Mouse (Mus musculus) regulatory T cell (primary cell): ENCODE data around the gene Rpgrip1.
"Not testable (repeated sequence)": the region's sequence is repeated elsewhere in the genome, so short reads cannot be mapped to it uniquely, and the experiment has no call there.

Source experiments
- in situ Hi-C: fragments of 300-600 bp; cut with MboI, MseI; formaldehyde crosslinking; loops from one replicate; pipeline ENCODE4 v1.15.1; 2025; ENCODE audit warnings: high pct_unique_total_duplicates

The Rpgrip1 gene

GRCm38 (mm10) chr14:52110346-52110745 is at the start of gene Rpgrip1:
Gene Rpgrip1 (plus strand): TSS chr14:52110704.
- in situ Hi-C loops: no loop called here

- in situ Hi-C loops: no loop called here
These were observed 49.7 kb upstream of the Rpgrip1 start for GRCm38 (mm10) chr14:52060800-52061199.

GRCm38 (mm10) chr14:52061798-52062197 is 48.7 kb upstream of the Rpgrip1 start:
- in situ Hi-C loops: no loop called here

GRCm38 (mm10) chr14:52066135-52066534 is 44.4 kb upstream of the Rpgrip1 start:
- in situ Hi-C loops: no loop called here

GRCm38 (mm10) chr14:52071599-52072137 is 38.8 kb upstream of the Rpgrip1 start:
- in situ Hi-C loops: no loop called here

GRCm38 (mm10) chr14:52083083-52083482 is 27.4 kb upstream of the Rpgrip1 start:
- in situ Hi-C loops: no loop called here

GRCm38 (mm10) chr14:52094533-52094932 is 16.0 kb upstream of the Rpgrip1 start:
- in situ Hi-C loops: no loop called here

GRCm38 (mm10) chr14:52097191-52097590 is 13.3 kb upstream of the Rpgrip1 start:
- in situ Hi-C loops: not testable (repeated sequence)

GRCm38 (mm10) chr14:52098387-52098786 is 12.1 kb upstream of the Rpgrip1 start:
- in situ Hi-C loops: not testable (repeated sequence)

GRCm38 (mm10) chr14:52099563-52099962 is 10.9 kb upstream of the Rpgrip1 start:
- in situ Hi-C loops: no loop called here

GRCm38 (mm10) chr14:52100170-52100960 is 10.1 kb upstream of the Rpgrip1 start:
- in situ Hi-C loops: no loop called here

GRCm38 (mm10) chr14:52101285-52102157 is 9.0 kb upstream of the Rpgrip1 start:
- in situ Hi-C loops: no loop called here

- in situ Hi-C loops: no loop called here
These were observed 7.0 kb upstream of the Rpgrip1 start for GRCm38 (mm10) chr14:52103474-52103855.

- in situ Hi-C loops: no loop called here
These were observed 6.4 kb upstream of the Rpgrip1 start, which contains the start of gene Hnrnpc for GRCm38 (mm10) chr14:52103856-52104676. Gene Hnrnpc (minus strand): TSS chr14:52104028.

GRCm38 (mm10) chr14:52104677-52105285 is 5.7 kb upstream of the Rpgrip1 start:
- in situ Hi-C loops: no loop called here

GRCm38 (mm10) chr14:52105308-52105707 is 5.2 kb upstream of the Rpgrip1 start:
- in situ Hi-C loops: no loop called here

- in situ Hi-C loops: no loop called here
These were observed 3.8 kb upstream of the Rpgrip1 start for GRCm38 (mm10) chr14:52106741-52107140.

GRCm38 (mm10) chr14:52108025-52108424 is 2.5 kb upstream of the Rpgrip1 start:
- in situ Hi-C loops: no loop called here

- in situ Hi-C loops: no loop called here
These were observed 3.6 kb downstream of the Rpgrip1 start for GRCm38 (mm10) chr14:52114101-52114500.

- in situ Hi-C loops: no loop called here
These were observed 6.7 kb downstream of the Rpgrip1 start for GRCm38 (mm10) chr14:52117241-52117640.

- in situ Hi-C loops: no loop called here
These were observed 7.9 kb downstream of the Rpgrip1 start for GRCm38 (mm10) chr14:52118456-52118822.
